Mouse (Mus musculus) E14TG2a.4 (cell line): ENCODE measurements around the gene Nod1.

Experiments
- H3K27me3 ChIP-seq: 2 replicates; pipeline ENCODE4 v1.6.1; 2014; ENCODE audit warnings: low read length, control low read depth; ENCODE audit not compliant: insufficient read depth
- H3K36me3 ChIP-seq: 2 replicates; pipeline ENCODE4 v1.6.1; 2014; ENCODE audit warnings: low read length, control low read depth; ENCODE audit not compliant: insufficient read depth
- H3K4me1 ChIP-seq: replicated peaks from 2 replicates; pipeline ENCODE4 v1.6.1; 2014; ENCODE audit warnings: low read depth, low read length, control low read depth
- H3K4me3 ChIP-seq: replicated peaks from 2 replicates; pipeline ENCODE4 v1.5.1; 2014; ENCODE audit warnings: mild to moderate bottlenecking, low read length
- H3K9me3 ChIP-seq: 2 replicates; pipeline ENCODE4 v1.6.1; 2014; ENCODE audit warnings: low read length, control low read depth
- CTCF ChIP-seq: conservative IDR thresholded peaks from 2 replicates; pipeline ENCODE4 v1.5.1; 2014; ENCODE audit warnings: low read length
- NANOG ChIP-seq: IDR thresholded peaks from 2 replicates; pipeline ENCODE4 v1.6.1; 2014; ENCODE audit warnings: borderline replicate concordance, low read length, mixed read lengths
- POU5F1 ChIP-seq: IDR thresholded peaks from 2 replicates; pipeline ENCODE4 v1.6.1; 2014; ENCODE audit warnings: low read length, borderline replicate concordance

Gene Nod1

DNA sequence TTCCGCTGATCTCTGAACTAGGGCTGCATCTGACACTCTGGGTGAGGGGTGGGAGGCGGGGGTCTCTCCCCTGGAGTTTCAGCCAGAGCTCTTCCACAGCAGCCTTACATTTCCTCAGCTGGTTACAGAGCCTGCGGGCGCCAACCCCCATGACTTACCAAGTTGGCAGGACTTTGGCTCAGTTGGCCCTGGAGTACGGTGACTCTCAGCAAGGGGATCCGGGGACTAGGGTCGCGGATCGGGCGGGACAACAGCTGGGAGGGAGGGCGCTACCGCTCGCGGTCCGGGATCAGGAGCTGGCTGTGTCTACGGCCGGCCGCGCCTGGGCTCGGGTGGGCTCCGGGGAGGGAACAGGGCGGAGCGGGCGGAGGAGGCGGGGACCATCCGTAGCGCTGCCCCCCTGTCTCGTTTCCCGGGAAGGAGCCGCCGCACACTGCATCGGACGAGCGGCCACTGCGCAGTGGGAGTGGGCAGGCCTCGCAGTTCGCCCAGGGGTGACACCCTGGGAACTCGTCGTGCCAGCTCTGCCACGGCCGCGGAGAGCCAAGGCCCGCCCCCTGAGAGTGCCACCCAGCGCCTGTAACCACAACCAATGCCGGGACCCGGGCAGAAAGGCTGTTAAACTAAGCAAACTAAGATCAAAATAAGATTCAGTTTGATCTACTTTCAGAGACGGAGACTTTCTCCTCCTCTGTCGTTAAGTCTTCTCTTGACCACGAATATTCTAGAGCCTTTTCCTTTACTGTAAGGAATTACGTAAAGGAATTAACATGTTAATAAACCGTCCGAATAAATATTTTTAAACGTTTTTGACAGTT, at the start of gene Nod1:
Nod1 (minus strand) TSS at position 502 of the 818 bp plus-strand sequence.
- TF ChIP-seq NANOG (no peak), CTCF (no peak)
- H3K4me3 ChIP-seq, result peak within 1 kb of the TSS; percentile 78
- H3K27me3 ChIP-seq, result peaks cover 60% of the 10 kb centered on the region

DNA sequence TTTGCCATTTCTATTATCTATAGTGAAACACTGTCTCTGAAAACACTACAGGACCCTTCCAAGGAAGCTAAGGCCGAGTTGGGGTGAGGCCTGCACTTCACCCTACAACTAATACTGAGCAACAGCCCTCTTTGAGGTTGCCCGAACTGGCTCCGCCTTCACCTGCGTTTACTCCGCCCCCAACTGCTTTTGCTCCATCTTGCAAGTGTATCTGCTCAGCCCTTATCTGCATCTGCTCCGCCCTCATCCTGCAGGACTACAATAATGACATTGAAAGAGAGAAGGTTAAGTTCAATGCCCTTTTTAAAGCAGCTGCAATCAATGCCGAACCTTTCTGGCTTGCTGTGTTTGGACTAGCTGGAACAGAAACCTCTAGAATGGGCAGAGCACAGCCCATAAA, 49.4 kb upstream of the Nod1 start:
- TF ChIP-seq NANOG, result no peak
- no peak for TF ChIP-seq CTCF
- TF ChIP-seq POU5F1, result no peak
- H3K4me1 ChIP-seq, result peaks cover 33% of the 10 kb centered on the region
- H3K36me3 ChIP-seq, result no peaks in the 10 kb centered on the region
- no peaks in the 10 kb centered on the region for H3K9me3 ChIP-seq
- H3K4me3 ChIP-seq, result no peak overlapping the region
- H3K27me3 ChIP-seq, result no peaks in the 10 kb centered on the region

More for the DNA sequence above, at the start of gene Nod1:
- Histone ChIP-seq H3K9me3 (no peaks in the 10 kb centered on the region), H3K4me1 (peaks cover 23% of the 10 kb centered on the region), H3K36me3 (no peaks in the 10 kb centered on the region)

DNA sequence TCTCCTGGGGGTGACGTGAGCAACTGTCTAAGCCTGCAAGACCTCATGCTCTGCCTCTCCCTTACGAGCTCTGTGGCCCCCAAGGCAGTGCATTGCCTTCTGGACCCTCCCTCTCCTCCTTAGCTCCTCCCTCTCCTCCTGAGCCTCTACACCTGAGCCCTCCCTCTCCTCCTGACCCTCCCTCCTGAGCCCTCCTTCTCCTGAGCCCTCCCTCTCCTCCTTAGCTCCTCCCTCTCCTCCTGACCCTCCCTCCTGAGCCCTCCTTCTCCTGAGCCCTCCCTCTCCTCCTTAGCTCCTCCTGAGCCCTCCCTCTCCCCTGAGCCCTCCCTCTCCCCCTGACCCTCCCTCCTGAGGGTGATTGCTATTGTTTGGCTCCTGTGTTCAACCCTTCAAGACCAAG, 46.0 kb upstream of the Nod1 start:
- Histone ChIP-seq H3K9me3 (no peaks in the 10 kb centered on the region), H3K27me3 (no peaks in the 10 kb centered on the region), H3K36me3 (no peaks in the 10 kb centered on the region), H3K4me3 (peak overlapping the region; percentile 32; the same call in 1 of the 2 replicates), H3K4me1 (peaks cover 47% of the 10 kb centered on the region)
- TF ChIP-seq NANOG (no peak), CTCF (no peak)

DNA sequence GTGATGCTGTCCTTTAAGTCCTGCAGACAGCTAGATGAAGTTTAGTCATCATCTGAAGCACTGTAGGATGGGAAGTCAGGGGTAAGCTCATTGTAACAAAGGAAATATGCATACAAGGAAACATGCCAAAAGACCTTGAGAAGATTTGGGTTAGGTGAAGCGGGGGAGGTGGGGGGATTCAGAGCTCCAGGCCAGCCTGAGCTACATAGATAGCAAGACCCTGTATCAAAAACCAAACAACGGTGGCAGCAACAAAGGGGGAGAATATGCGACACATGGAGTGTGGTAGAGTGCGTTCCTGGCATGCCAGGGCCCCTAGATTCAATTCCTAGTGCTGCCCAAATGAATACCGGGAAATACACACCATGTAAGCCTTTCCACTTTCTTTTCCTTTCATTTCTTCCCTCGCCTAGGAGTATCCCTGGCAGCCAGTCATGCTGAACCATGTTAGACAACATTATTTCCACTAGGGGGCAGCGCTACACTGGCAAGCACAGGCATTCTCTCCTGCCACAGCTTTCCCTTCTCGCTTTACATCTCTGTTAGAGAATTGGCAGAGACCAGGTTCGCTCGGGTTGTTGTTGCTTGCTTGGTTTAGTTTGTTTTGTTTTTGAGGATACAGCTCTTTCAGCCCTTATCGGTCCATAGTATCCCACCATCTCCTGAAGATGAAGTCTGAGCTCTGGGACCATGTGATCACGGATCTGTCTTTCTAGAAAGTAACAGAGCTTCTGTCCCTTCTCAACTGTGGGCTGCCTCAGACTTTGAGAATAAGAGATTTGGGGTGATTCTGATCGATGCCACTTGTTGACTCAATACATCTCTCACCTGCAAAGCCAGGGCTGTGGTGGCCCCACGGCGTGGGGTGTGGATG, 44.5 kb upstream of the Nod1 start:
- TF ChIP-seq CTCF, result peak; percentile 86
- TF ChIP-seq POU5F1, result no peak
- TF ChIP-seq NANOG, result no peak
- Histone ChIP-seq H3K36me3 (no peaks in the 10 kb centered on the region), H3K27me3 (no peaks in the 10 kb centered on the region), H3K4me3 (no peak overlapping the region), H3K4me1 (peaks cover 46% of the 10 kb centered on the region), H3K9me3 (no peaks in the 10 kb centered on the region)

DNA sequence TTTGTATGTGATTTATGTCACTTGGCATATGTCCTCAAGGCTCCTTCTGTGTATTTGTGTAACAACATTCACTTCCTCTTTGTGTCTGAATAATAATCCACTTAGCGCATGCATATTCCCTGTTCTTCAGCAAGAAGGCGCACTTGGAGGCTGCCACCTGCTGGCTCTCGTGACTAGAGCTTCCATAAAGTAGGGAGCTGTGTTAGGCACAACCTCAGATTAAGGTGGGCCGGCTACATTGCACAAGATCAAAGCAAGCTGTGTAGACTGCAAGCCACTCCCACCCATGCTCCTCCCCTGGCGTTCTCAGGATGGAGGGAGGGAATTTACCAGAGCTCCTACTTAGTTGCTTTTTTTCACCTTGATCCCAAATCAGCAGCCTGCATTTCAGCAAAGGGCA, 43.8 kb upstream of the Nod1 start:
- Histone ChIP-seq H3K4me1 (peaks cover 38% of the 10 kb centered on the region), H3K9me3 (no peaks in the 10 kb centered on the region), H3K27me3 (no peaks in the 10 kb centered on the region), H3K36me3 (no peaks in the 10 kb centered on the region), H3K4me3 (no peak overlapping the region)
- TF ChIP-seq CTCF, result no peak
- no peak for TF ChIP-seq NANOG
- no peak for TF ChIP-seq POU5F1

DNA sequence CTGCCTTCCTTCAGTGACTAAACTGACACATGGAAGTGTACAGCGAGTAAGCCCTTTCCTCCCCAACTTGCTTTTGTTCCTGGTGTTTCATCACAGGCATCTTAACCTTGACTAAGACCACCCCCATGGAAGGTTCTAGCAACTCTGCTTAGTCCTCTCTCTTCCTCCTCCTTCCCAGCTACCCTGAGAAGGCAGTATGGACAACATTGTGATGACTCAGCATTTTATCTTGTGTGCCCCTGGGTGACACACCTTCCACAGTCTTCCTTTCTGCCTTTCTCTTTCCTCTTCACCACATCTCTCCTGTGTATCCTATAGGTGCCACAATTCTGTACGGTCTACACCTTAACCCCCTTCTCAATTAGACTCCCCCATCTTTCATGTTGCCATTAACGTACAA, 41.8 kb upstream of the Nod1 start:
- H3K36me3 ChIP-seq, result no peaks in the 10 kb centered on the region
- TF ChIP-seq NANOG (no peak), POU5F1 (no peak), CTCF (no peak)
- H3K4me1 ChIP-seq, result peaks cover 44% of the 10 kb centered on the region
- no peaks in the 10 kb centered on the region for H3K27me3 ChIP-seq
- no peak overlapping the region for H3K4me3 ChIP-seq
- no peaks in the 10 kb centered on the region for H3K9me3 ChIP-seq

DNA sequence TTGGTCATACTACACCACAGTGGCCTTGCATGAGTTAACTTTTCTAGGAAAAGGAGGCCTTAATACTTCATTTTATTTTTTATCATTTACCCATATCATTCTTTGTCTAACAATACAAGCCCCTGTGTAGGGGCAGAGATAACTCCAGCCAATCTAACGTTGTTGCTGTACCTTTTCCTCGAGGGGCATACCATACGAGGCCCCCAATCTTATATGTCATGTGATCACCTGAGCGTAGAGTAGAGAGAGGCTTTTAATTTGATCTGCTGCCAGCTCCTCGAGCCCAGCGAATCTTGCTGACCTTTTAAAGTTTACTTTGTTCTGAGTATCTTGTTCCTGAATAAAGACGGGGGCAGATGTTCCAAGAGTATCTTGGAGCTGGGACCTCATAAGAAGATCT, 40.1 kb upstream of the Nod1 start:
- H3K4me1 ChIP-seq, result peaks cover 29% of the 10 kb centered on the region
- no peak for TF ChIP-seq POU5F1
- no peak for TF ChIP-seq NANOG
- TF ChIP-seq CTCF, result no peak
- peaks cover 6% of the 10 kb centered on the region; the same call in 1 of the 2 replicates for H3K9me3 ChIP-seq
- no peaks in the 10 kb centered on the region for H3K36me3 ChIP-seq
- peaks cover 10% of the 10 kb centered on the region for H3K27me3 ChIP-seq
- H3K4me3 ChIP-seq, result no peak overlapping the region

DNA sequence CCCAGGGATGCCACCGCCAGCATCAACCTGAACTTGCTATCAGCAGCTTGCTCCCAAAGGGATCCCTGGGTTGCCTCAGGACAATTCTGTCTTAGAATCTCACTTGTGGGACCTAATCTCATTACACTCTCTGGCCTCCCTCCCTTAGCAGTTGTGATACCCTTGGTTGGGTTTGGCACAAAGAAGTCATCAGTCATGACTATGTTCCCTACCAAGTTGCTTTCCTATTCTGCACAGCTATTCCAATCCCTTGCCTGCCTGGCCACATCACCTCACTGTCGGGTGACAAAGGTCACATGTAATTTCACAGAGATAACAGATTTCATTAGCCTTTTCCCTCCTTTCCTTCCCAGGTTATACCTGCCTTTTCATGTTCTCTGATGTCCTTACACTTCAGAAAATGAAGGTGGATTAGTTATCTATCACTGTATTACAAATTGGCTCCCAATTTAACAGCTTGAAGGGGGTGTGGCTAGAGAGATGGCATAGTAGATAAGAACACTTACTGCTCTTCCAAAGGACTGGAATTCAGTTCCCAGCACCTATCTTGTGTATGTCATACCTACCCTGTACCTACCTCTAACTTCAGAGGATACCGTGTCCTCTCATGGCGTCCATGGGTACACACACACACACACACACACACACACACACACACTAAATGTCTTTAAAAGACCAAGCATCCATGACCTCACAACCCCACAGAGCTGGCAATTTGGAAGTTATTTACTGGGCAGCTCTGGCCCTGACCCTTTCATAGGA, 38.1 kb upstream of the Nod1 start:
- Histone ChIP-seq H3K9me3 (peaks cover 6% of the 10 kb centered on the region; the same call in 1 of the 2 replicates), H3K4me3 (no peak overlapping the region), H3K36me3 (no peaks in the 10 kb centered on the region), H3K27me3 (peaks cover 10% of the 10 kb centered on the region), H3K4me1 (peaks cover 11% of the 10 kb centered on the region)
- TF ChIP-seq CTCF, result no peak
- no peak for TF ChIP-seq POU5F1
- no peak for TF ChIP-seq NANOG
